Mouse (Mus musculus): Measurements from ENCODE around the gene Atp10a. TPM values are rescaled to one million over a fixed set of nuclear protein-coding genes. Genes with fewer than 3 reads are reported as not detected.
A peak's percentile ranks its signal among the peaks of the same experiment; 100 is the strongest.
"Not testable (repeated sequence)": the region's sequence is repeated elsewhere in the genome, so short reads cannot be mapped to it uniquely, and the experiment has no call there.

Atp10a gene
- polyA plus RNA-seq, 1 experiment from 2014 or later = 3.8 TPM

DNA sequence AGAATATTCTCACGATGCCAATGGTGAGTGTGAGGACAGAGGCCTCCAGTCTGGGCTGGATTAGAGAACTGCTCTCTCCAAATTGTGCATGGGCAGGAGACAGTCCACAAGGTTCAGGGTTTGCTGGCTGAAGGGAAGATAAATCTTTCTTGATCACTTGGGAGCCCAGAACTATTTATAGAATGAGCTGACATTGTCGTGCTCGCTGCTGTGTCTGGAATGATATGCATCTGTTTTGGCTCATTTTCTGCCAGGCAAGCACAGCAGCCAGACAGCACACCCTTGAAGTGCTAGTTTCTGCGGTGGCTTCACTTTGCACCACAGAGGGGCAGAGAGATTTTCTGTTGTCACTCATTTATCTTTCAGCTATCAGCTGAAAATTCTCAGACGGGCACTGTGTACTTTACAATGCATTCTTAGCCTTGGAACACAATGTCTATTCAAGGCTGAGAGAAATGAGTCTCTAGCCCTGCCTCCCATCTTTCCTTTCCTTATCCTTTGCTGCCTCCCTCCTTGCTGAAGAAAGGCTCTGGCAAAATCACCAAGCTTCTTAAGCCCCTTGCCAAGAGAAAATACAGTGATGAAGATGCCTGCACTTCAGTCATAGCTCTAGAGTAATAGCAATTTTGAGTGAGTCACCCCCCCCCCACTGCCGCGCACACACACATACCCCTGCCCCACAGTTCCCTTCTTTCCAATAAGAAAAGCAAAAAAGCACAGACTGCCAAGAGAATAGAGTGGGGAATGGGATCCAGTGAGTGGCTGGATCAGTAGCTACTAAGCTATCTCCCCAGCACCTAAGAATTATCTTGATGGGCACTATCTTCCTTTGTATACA, 132.7 kb downstream of the Atp10a start:
- Histone ChIP-seq H3K9ac (no peak overlapping the region), H3K4me2 (no peak overlapping the region), H3K4me1 (ENCODE audit: insufficient read depth) (peaks cover 3% of the 10 kb centered on the region), H3K4me3 (ENCODE audit: low read depth, low read length) (no peak overlapping the region), H3K27me3 (ENCODE audit: insufficient read depth, low read length) (no peaks in the 10 kb centered on the region), H3K9me3 (ENCODE audit: low read depth, low read length) (no peaks in the 10 kb centered on the region), H3K27ac (ENCODE audit: low read depth) (peak overlapping the region; percentile 42; the same call in 1 of the 2 replicates), H3K36me3 (ENCODE audit: insufficient read depth) (no peaks in the 10 kb centered on the region)
- ATAC-seq (ENCODE audit: insufficient read depth) (peak; percentile 93), DNase-seq (peak; percentile 83)
- 30% methylated on average over 7 of the region's 7 CpGs for WGBS
- TF ChIP-seq CTCF (IDR thresholded peaks at IDR 0.05; ENCODE audit: low read depth) = no peak

GRCm38 (mm10) chr7:58797281-58797680, 141.3 kb downstream of the Atp10a start:
- no peak for DNase-seq
- ATAC-seq (ENCODE audit: insufficient read depth) = no peak
- Histone ChIP-seq H3K36me3 (ENCODE audit: insufficient read depth) (no peaks in the 10 kb centered on the region), H3K9me3 (ENCODE audit: low read depth, low read length) (no peaks in the 10 kb centered on the region), H3K4me2 (no peak overlapping the region), H3K9ac (no peak overlapping the region), H3K27me3 (ENCODE audit: insufficient read depth, low read length) (no peaks in the 10 kb centered on the region), H3K4me3 (ENCODE audit: low read depth, low read length) (no peak overlapping the region), H3K4me1 (ENCODE audit: insufficient read depth) (no peaks in the 10 kb centered on the region), H3K27ac (ENCODE audit: low read depth) (no peak overlapping the region)
- 92% methylated on average over 6 of the region's 6 CpGs for WGBS
- no peak for TF ChIP-seq CTCF (IDR thresholded peaks at IDR 0.05; ENCODE audit: low read depth)

DNA sequence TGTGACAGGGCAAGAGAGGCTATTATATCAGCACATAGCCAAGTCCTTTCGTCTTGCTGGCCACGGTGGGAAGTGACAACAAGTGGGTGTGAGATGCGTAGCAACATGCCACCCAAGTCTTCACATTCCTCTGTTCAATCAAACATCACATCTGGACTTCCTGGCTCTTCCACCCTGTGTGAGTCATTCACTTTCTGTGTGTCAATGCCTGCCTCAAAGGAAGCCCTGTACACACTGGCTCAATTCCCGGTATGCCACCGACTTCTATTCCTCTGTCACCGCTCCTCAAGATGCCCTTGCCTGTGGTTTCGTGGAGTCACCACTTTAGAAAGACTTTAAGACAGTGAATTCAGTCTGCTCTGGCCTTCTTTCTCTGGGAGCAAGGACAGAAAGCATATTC, 144.9 kb downstream of the Atp10a start:
- Histone ChIP-seq H3K27ac (ENCODE audit: low read depth) (no peak overlapping the region), H3K27me3 (ENCODE audit: insufficient read depth, low read length) (no peaks in the 10 kb centered on the region), H3K36me3 (ENCODE audit: insufficient read depth) (no peaks in the 10 kb centered on the region), H3K9me3 (ENCODE audit: low read depth, low read length) (no peaks in the 10 kb centered on the region), H3K4me2 (no peak overlapping the region), H3K9ac (no peak overlapping the region), H3K4me3 (ENCODE audit: low read depth, low read length) (no peak overlapping the region), H3K4me1 (ENCODE audit: insufficient read depth) (no peaks in the 10 kb centered on the region)
- WGBS = 69% methylated on average over 7 of the region's 7 CpGs
- DNase-seq (peak; percentile 5), ATAC-seq (ENCODE audit: insufficient read depth) (0 out of 2 replicates have a peak, but pooled peaks have one; percentile 14)
- TF ChIP-seq CTCF (IDR thresholded peaks at IDR 0.05; ENCODE audit: low read depth) = no peak

DNA sequence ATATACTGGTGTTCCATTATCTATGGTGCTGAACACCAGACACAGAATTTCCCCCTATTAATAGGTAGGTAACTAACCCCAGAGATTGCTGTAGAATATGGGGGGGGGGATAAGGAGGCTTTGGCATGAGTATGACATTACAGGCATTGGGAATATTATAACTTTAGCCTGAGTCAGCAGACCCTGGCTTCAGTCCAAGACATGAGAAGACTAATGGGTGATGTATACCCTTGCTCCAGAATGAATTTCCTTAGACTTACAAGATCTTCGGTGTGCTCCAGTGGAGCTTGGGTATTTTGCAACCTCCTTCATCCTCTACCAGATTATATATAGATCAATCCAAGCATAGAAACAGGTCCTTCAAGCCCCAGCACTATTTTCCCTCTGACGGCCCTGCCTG, 145.8 kb downstream of the Atp10a start:
- peak; percentile 39 for DNase-seq
- Histone ChIP-seq H3K4me2 (no peak overlapping the region), H3K27ac (ENCODE audit: low read depth) (no peak overlapping the region), H3K27me3 (ENCODE audit: insufficient read depth, low read length) (no peaks in the 10 kb centered on the region), H3K9me3 (ENCODE audit: low read depth, low read length) (no peaks in the 10 kb centered on the region), H3K9ac (no peak overlapping the region), H3K4me3 (ENCODE audit: low read depth, low read length) (no peak overlapping the region), H3K4me1 (ENCODE audit: insufficient read depth) (no peaks in the 10 kb centered on the region), H3K36me3 (ENCODE audit: insufficient read depth) (no peaks in the 10 kb centered on the region)
- no peak for TF ChIP-seq CTCF (IDR thresholded peaks at IDR 0.05; ENCODE audit: low read depth)
- WGBS = 68% methylated on average over 2 of the region's 2 CpGs
- ATAC-seq (ENCODE audit: insufficient read depth) = no peak

GRCm38 (mm10) chr7:58822147-58822681, 166.2 kb downstream of the Atp10a start:
- Histone ChIP-seq H3K36me3 (ENCODE audit: insufficient read depth) (no peaks in the 10 kb centered on the region), H3K4me1 (ENCODE audit: insufficient read depth) (no peaks in the 10 kb centered on the region), H3K9me3 (ENCODE audit: low read depth, low read length) (no peaks in the 10 kb centered on the region), H3K4me3 (ENCODE audit: low read depth, low read length) (no peak overlapping the region), H3K27ac (ENCODE audit: low read depth) (no peak overlapping the region), H3K4me2 (no peak overlapping the region), H3K27me3 (ENCODE audit: insufficient read depth, low read length) (no peaks in the 10 kb centered on the region), H3K9ac (no peak overlapping the region)
- ATAC-seq (ENCODE audit: insufficient read depth) = no peak
- no peak for DNase-seq
- WGBS = 61% methylated on average over 6 of the region's 6 CpGs
- TF ChIP-seq CTCF (IDR thresholded peaks at IDR 0.05; ENCODE audit: low read depth) = no peak

GRCm38 (mm10) chr7:58824686-58825085, 168.7 kb downstream of the Atp10a start:
- Histone ChIP-seq H3K9ac (no peak overlapping the region), H3K4me2 (no peak overlapping the region), H3K36me3 (ENCODE audit: insufficient read depth) (no peaks in the 10 kb centered on the region), H3K27me3 (ENCODE audit: insufficient read depth, low read length) (no peaks in the 10 kb centered on the region), H3K4me3 (ENCODE audit: low read depth, low read length) (no peak overlapping the region), H3K9me3 (ENCODE audit: low read depth, low read length) (no peaks in the 10 kb centered on the region), H3K27ac (ENCODE audit: low read depth) (no peak overlapping the region), H3K4me1 (ENCODE audit: insufficient read depth) (no peaks in the 10 kb centered on the region)
- no peak for TF ChIP-seq CTCF (IDR thresholded peaks at IDR 0.05; ENCODE audit: low read depth)
- 86% methylated on average over 3 of the region's 3 CpGs for WGBS
- no peak for DNase-seq
- no peak for ATAC-seq (ENCODE audit: insufficient read depth)

DNA sequence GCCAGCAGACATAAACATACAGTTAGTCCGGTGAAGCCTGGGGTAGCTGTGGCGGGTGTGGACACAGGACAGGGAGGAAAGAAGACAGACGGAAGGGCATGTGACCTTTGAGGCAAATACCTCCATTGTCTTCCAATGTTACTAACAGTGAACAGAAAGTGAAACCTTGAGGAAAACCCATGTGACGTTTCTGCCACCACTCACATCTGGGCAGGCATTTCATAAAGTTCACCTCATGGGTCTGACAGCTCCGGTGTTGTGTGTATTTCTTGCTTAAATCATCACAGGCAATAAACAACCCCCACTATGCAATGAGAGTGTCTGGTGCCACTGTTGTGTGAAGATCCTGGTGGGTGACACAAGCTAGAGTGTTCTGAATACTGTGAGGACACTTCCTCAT, 173.1 kb downstream of the Atp10a start:
- Histone ChIP-seq H3K9me3 (ENCODE audit: low read depth, low read length) (no peaks in the 10 kb centered on the region), H3K9ac (no peak overlapping the region), H3K27me3 (ENCODE audit: insufficient read depth, low read length) (no peaks in the 10 kb centered on the region), H3K27ac (ENCODE audit: low read depth) (no peak overlapping the region), H3K36me3 (ENCODE audit: insufficient read depth) (no peaks in the 10 kb centered on the region), H3K4me1 (ENCODE audit: insufficient read depth) (no peaks in the 10 kb centered on the region), H3K4me3 (ENCODE audit: low read depth, low read length) (no peak overlapping the region), H3K4me2 (no peak overlapping the region)
- DNase-seq (no peak), ATAC-seq (ENCODE audit: insufficient read depth) (no peak)
- TF ChIP-seq CTCF (IDR thresholded peaks at IDR 0.05; ENCODE audit: low read depth) = no peak
- WGBS = 43% methylated on average over 5 of the region's 5 CpGs

- not testable (repeated sequence) for DNase-seq; H3K27me3 ChIP-seq (ENCODE audit: insufficient read depth, low read length); H3K9ac ChIP-seq; H3K4me1 ChIP-seq (ENCODE audit: insufficient read depth); H3K4me3 ChIP-seq (ENCODE audit: low read depth, low read length); H3K27ac ChIP-seq (ENCODE audit: low read depth); H3K9me3 ChIP-seq (ENCODE audit: low read depth, low read length); H3K4me2 ChIP-seq; H3K36me3 ChIP-seq (ENCODE audit: insufficient read depth)
- ATAC-seq (ENCODE audit: insufficient read depth) = peak; percentile 28; the same call in 1 of the 2 replicates
- 86% methylated on average over 32 of the region's 32 CpGs for WGBS
Observed at GRCm38 (mm10) chr7:58836855-58837606, 181.1 kb downstream of the Atp10a start.
